Mouse (Mus musculus): ENCODE data around the gene Sept5.

The Sept5 gene

DNA sequence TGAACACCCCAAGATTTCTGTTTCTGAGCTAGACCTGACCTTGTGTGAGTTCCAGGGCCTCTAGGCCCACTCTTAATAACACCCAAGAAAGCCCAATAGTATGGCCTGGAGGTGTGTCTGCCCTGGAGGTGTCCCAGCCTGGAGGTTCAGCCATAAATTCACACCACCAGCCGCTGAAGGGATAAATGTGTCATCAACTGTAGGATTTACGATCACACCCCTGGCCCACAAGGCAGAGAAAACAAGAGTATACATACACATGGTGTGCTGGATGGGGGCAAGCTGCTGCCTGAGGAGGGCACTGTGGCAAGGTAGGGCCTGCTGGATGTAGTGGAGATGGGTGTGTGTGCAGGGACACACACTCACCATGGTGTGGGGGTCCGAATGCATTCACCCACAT, 16.5 kb downstream of the Sept5 start:
- DNase-seq (ENCODE audit: low read depth, low spot score): no peak

DNA sequence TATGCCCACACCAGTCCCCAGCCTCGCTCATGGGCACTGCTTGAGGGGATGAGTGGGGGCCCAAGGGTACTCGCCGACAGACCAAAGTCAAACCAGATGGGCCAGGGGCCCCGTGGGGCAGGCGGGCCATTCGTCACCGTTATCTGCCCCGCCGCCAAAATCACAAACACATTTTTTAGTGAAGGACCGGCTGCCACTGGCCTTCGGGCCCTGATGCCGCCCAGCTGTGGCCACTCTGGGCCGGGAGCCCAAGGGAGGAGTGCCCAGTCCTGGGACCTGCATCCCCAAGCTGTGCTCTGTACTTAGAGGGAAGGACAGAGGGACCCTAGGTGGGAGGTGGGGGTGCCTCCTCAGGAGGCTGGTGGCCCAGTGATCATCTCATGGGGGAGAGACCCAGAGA, 18.0 kb downstream of the Sept5 start:
- DNase-seq (ENCODE audit: low read depth, low spot score): no peak

DNA sequence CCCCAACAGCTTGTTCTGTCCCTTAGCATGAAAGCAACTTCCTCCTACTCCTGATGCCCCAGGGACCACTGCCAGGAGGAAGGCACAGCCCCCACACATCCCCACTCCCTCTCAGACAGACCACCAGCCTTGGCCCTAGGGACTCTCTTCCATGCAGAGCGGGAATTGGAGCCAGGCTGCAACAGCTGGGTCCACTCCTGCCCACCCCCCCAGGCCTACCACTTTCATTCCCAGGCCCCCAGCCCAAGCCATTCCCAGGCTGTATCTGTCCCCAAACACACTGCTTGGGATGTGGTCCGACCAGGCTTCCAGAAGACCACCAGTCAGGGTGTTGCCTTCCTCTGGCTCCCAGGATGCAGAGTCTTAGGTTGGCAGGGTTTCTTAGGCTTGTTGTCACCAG, 20.7 kb downstream of the Sept5 start:
- DNase-seq (ENCODE audit: low read depth, low spot score): no peak

- DNase-seq (ENCODE audit: low read depth, low spot score): no peak
These were observed 21.5 kb downstream of the Sept5 start for GRCm38 (mm10) chr16:18608226-18608625.

GRCm38 (mm10) chr16:18605705-18606104, 24.0 kb downstream of the Sept5 start:
- DNase-seq (ENCODE audit: low read depth, low spot score): no peak

DNA sequence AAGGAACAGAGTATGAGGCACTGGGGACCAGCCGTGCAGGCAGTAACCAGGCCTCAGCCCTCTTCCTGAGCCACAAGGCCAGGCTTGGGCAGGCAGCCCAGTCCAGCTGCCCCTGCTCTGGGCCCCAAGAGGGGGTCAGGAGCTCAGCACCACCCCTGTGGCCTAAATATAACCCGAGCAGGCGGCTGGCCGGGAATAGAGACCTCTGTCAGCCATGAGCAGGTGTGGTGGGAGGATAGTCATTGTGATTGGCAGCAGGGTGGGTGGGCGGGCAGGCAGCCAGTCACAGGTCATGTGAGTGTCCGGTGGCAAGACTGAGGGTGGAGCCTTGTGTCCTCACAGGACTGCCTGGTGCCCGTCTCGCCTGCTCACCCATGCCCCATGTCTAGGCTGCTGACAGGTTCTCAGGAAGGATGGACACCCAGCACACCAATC, 25.5 kb downstream of the Sept5 start:
- no peak for DNase-seq (ENCODE audit: low read depth, low spot score)

- no peak for DNase-seq (ENCODE audit: low read depth, low spot score)
These were observed 28.3 kb downstream of the Sept5 start for GRCm38 (mm10) chr16:18601447-18601846.

GRCm38 (mm10) chr16:18598006-18598405, 31.7 kb downstream of the Sept5 start:
- DNase-seq (ENCODE audit: low read depth, low spot score): no peak

DNA sequence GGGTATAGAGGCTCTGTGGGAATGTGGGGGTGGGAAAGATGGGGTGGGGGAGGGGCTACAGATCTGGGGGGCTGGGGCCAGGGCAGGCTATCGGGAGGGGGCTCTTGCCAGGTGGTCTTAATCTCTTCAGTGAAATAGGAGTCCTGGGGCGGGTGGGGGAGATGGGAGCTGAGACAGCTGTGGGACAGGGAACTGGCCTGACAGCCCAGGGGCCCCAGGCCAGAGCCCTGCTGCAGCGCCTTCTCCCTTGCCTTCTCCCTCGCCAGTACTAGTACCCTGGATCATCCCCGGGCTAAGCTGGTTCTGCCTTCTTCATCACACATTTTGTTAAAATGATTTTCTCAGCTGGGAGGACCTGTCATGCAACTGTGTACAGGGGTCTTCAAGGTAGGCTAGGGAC, 33.5 kb downstream of the Sept5 start:
- DNase-seq (ENCODE audit: low read depth, low spot score): no peak

DNA sequence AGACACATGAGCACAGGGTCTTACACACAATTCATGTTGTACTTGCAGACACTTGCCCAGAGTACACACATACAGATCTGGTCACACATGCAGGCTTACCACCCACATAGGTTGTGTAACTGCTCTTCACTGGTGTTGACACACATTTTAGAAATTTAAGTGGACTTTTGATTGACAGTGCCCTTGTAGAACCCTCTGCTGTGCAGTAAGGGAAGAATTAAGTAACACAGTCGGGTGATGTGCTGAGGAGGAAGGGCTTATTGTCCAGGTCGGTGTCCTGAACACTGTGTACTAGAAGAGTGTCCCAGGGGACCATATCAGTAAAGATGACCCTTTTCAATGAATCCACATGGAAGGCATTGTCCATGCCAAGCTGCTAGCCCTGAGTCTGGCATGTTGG, 35.8 kb downstream of the Sept5 start:
- no peak for DNase-seq (ENCODE audit: low read depth, low spot score)

DNA sequence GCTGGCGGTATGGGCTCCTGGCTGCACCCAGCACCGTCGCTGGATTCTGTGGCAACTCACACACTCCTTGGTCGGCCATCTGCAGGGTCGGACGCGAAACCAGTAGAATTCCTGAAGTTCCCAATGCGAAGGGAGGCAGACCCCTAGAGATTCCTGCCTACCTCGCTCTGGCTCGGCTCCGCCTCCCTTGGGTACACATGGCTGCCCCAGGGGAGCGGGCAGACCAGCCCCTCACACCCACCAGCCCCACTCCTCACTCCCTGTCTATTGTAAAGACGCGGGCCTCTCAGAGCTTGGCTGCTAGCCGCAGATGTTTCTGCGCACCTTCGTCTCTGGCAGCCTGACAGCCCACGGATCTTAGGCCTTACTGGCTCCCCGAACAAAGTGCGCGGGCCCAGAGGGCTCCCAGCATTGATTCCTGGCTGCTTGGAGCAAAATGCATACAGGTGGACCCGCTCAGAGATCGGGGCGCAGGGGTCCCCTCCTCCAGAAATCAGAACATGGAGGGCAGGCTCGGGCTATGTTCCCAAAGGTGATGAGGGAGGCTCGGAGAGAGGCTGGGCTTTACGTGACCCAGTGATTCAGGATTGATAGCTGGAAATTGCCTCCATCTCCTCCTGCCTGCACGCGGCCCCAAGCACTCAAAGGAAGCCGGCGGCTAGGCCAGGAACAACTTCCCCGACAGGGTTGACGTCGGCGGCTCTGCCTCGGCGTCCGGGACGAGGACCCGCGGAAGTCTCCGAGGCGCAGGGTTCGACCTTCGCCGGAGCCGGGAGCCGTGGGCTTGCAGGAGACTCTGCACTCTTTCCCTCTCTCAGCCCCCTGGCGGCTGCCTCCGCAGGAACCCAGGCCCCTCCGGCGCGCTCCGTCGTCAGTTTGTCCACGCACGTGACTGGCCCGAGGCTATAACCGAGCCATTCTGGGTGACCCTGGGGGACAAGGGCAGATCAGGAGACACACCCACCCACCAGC, 38.4 kb downstream of the Sept5 start:
- DNase-seq (ENCODE audit: low read depth, low spot score): peak; percentile 30

GRCm38 (mm10) chr16:18589804-18590790, 39.7 kb downstream of the Sept5 start, which contains the start of gene Tbx1:
Gene Tbx1, minus strand, starts transcription at chr16:18590671.
- DNase-seq (ENCODE audit: low read depth, low spot score): peak; percentile 64

GRCm38 (mm10) chr16:18589080-18589621, 40.6 kb downstream of the Sept5 start:
- no peak for DNase-seq (ENCODE audit: low read depth, low spot score)

DNA sequence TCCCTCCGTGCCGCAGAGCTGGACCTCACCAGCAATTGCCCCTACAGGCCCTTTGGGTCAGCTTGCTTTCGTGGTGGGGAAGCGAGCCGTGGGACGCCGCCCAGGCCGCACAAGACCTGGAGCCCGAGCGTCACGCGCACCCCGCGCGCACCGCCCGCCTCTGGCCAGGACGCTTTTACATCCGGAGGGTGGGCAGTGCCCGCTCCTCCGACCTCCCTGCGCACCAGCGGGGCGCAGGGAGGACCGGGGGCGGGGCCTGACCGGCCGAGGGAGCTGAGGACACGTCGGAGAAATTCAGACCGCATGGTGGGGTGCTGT, 41.1 kb downstream of the Sept5 start:
- no peak for DNase-seq (ENCODE audit: low read depth, low spot score)

GRCm38 (mm10) chr16:18587847-18588737, 41.7 kb downstream of the Sept5 start:
- DNase-seq (ENCODE audit: low read depth, low spot score): no peak

GRCm38 (mm10) chr16:18586906-18587546, 42.7 kb downstream of the Sept5 start:
- no peak for DNase-seq (ENCODE audit: low read depth, low spot score)

DNA sequence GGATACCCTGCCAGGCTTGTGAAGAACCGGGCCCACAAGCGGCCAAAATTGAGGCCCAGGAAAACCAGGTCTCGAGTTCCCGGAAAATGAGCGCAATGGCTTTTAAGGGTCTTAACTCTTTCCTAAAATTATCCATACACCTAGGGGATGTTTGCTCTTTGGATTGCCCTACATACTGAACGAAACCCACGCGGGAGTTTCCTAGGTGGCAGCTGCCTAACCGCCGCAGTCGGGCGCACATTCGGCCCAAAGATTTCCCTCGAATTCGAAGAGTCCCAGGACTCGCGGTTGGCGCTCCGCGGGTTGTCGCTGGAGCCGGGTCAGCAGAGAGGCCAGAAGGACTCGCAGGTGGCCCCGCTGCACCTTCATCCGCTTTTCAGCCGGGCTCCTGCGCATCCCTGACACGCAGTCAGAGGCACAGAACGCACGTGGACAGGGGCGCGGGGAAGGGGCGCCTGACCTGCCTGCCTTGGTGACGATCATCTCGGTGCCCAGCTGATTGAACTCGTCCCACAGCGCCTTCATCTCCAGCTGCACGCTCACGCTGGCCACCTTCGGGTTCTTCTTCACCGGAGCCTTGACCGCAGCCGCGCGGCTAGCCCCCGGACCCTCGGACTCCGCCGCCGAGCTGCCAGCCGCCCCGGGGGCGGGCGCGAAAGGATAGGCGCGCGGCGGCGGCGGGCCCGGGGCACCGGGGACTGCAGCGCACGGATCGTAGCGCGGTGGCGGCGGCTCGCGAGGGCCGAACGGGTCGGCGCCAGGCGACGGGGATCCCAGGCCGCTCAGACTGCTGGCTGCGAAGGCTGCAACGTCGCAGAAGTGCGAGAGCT, 43.5 kb downstream of the Sept5 start:
- no peak for DNase-seq (ENCODE audit: low read depth, low spot score)

GRCm38 (mm10) chr16:18585676-18586075, 44.1 kb downstream of the Sept5 start:
- no peak for DNase-seq (ENCODE audit: low read depth, low spot score)

DNA sequence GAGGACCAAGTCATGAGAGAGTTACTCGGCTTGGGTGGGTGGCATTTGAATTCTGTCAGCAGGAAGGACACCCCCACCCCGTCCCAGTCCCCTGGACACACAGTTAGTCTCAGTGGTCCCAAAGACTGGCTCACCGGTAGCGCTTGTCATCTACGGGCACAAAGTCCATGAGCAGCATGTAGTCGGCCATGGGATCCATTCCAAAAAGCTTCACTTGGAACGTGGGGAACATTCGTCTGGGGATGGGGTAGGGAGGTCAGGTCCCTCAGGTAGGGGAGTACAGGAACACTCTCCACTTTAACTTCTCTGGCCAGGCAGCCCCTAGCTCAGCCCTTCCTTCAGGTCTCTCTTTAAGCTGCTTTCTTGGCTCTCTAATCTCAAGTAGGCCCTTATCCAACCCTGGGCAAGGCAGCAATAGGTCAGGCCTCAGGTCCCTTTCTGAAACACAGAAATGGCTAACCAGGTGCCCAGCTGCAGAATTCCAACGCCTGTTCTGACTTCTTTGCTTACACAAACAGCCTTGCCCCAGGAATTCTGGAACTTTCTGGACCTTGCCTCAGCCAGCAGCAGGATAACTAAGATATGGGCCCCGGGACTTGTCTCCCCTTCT, 44.7 kb downstream of the Sept5 start:
- no peak for DNase-seq (ENCODE audit: low read depth, low spot score)
